Mouse (Mus musculus): ENCODE measurements around the gene Prss16. TPM values are rescaled to one million over a fixed set of nuclear protein-coding genes. Genes with fewer than 3 reads are reported as not detected.
A peak's percentile ranks its signal among the peaks of the same experiment; 100 is the strongest.

Gene Prss16
- total RNA-seq, 2 experiments from 2014 or later: 0.35 to 1.2 TPM

DNA sequence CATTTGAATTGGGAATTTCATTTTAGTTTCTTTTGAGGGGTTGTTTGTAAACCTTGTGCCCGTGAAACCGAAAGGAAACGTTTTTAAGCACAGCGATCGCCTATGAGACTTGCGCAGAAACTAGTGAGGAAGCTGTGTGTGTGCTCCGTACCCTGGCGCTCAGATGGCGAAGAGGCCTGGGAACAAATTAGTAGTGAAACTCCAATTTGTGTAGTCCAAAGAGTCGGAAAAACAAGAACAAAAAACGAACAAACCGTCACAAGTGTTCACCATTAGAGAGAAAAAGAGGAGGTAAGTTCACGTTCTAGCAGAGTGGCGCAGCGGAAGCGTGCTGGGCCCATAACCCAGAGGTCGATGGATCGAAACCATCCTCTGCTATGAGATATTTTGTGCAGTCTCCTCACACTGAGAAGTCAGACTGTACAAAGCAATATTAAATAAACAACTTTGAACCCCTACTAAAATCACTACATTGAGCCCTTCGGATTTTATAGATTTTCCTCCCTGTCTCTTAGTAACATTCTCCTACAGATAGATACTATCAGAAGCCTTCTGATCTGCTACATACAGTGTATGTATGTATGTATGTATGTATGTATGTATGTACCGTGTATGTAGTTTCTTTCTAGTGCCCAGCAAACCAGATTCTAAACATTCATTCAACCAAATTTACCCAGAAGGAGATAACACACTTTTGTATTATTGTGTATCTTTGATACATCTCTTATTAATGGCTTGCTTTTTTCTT lies 34.6 kb downstream of the Prss16 start:
- peak; percentile 63 to 72 for DNase-seq (ENCODE audit: low spot score in 2 of 2)

DNA sequence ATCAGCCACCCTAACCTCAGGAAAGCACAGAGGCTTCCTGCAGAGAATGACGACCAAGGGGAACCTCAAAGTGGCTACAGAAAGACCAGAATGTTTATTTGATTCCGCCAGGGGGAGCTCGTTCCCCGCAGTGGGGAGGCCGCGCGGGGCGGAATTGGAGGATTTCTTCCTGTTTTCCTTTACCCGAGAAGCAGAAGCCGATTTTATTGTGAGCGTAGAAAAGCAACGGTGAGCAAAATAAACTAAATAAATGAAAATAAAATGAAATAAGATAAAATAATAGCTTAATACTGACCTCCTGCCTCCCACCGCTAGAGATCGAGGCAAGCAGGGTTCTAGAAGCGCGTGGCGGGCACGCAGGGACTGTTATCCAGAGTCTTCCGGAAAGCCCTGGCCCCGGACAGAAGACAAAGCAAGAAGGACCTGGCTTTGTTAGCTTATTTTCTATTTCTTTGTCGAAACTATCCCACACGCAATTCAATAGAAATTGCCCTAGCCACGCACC lies 35.3 kb downstream of the Prss16 start:
- DNase-seq (ENCODE audit: low spot score in 2 of 2): peak; percentile 90 to 92

DNA sequence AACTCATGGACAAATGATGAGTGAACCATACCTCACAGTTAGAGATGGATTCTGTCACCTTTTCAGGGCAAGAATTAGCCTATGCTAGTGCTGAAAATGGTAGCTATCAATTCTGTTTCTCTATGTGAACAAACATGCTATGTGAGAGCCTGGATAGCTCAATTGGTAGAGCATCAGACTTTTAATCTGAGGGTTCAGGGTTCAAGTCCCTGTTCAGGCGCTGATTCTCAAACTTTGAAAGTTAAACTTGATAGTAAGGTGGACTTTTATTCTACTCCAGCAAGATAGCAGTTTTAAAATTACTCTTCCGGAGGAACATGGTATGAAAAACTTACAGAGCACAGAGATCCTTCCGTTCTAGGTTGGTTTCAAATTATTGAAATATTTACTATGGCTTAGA lies 37.9 kb downstream of the Prss16 start:
- DNase-seq (ENCODE audit: low spot score in 2 of 2): no peak

DNA sequence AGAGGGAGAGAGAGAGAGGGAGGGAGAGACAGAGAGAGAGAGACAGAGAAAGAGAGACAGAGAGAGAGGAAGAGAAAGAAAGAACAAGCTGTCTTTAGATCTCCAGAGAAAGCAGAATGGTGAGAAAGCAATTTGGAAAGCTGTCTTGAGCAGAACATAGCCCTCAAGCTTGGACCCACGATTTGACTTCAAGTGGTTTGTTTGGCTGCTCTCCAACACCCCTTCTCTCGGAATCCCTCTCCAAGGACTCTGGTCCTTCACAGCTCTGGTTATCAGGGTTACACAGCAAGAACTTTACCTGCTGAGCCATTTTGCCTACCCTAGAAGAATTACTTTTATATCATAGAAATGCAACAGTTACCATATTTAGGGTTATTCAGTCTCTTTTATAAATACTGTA lies 39.7 kb downstream of the Prss16 start:
- no peak for DNase-seq (ENCODE audit: low spot score in 2 of 2)

DNA sequence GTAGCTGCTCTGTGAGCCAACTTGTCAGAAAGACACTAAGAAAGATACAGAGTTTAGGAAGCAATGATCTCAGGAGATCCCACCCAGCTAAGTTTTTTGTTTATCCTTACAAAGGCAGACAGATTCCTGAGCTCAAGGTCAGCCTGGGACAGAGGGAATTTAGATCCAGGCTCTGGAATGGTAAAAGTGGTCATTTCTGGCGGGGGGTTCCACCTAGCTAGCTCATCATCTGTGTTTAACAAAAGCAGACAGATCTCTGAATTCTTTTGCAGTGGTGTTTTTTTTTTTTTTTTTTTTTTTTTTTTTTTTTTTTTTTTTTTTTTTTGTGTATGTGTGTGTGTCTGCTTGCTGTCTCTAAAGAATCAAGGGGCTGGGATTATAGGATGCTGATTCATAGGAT lies 40.3 kb downstream of the Prss16 start:
- no peak for DNase-seq (ENCODE audit: low spot score in 2 of 2)

Small RNA genes within 50 kb of the gene (microRNA-seq; reads per million reads assigned to microRNA genes)
- gene Gm44390 (0 reads per million in 2 experiments), gene Gm44486 (0 reads per million in 2 experiments)

Other genes starting within 250 kb of the Prss16 start
- 1 to 10 TPM; 8.4 to 9.0 TPM for gene Hist1h1b, start 229.1 kb downstream of the Prss16 start, total RNA-seq (2021)
- 10 to 100 TPM; 65.2 to 77.9 TPM for gene Hist1h3i, start 226.4 kb downstream of the Prss16 start, total RNA-seq (2021)
- 1 to 10 TPM; 1.1 to 2.8 TPM for gene Hist1h2an, start 222.5 kb downstream of the Prss16 start, total RNA-seq (2021)
- 1 to 10 TPM; 4.1 to 7.0 TPM for gene Hist1h2bp, start 222.3 kb downstream of the Prss16 start, total RNA-seq (2021)
- 10 to 100 TPM; 23.2 to 34.4 TPM for gene Hist1h2bq, start 199.5 kb downstream of the Prss16 start, total RNA-seq (2021)
- gene Hist1h2ao, start 199.3 kb downstream of the Prss16 start, total RNA-seq (2021): 1 to 10 TPM in 1 of 2 experiments, not detected in 1; 6.2 TPM
- 100 to 1,000 TPM; 252 to 307 TPM for gene Hist1h4m, start 198.0 kb downstream of the Prss16 start, total RNA-seq (2021)
- gene Hist1h4n, start 177.5 kb downstream of the Prss16 start, total RNA-seq (2021): 10 to 100 TPM; 48.9 to 61.1 TPM
- gene Hist1h2ap, start 176.2 kb downstream of the Prss16 start, total RNA-seq (2021): 10 to 100 TPM; 27.2 to 27.7 TPM
- gene Hist1h2br, start 176.0 kb downstream of the Prss16 start, total RNA-seq (2021): 10 to 100 TPM; 22.9 to 33.6 TPM
- 1 to 10 TPM; 3.0 to 3.8 TPM for gene Zfp184, start 64.6 kb downstream of the Prss16 start, total RNA-seq (2021)
- not detected for gene Pom121l2, start 28.5 kb downstream of the Prss16 start, total RNA-seq (2021)
- 10 to 100 TPM; 24.4 to 38.7 TPM for gene Hist1h2ah, start 25.8 kb upstream of the Prss16 start, total RNA-seq (2021)
- 10 to 100 TPM; 14.5 to 16.1 TPM for gene Hist1h2bk, start 26.1 kb upstream of the Prss16 start, total RNA-seq (2021)
- gene Hist1h4i, start 31.6 kb upstream of the Prss16 start, total RNA-seq (2021): 10 to 100 TPM; 71.8 to 81.6 TPM
- 10 to 100 TPM in 1 of 2 experiments, 1 to 10 TPM in 1; 7.5 to 13.7 TPM for gene Hist1h2ag, start 33.2 kb upstream of the Prss16 start, total RNA-seq (2021)
- gene Hist1h2bj, start 33.5 kb upstream of the Prss16 start, total RNA-seq (2021): 10 to 100 TPM in 1 of 2 experiments, 1 to 10 TPM in 1; 9.3 to 11.7 TPM
- gene Vmn1r188, start 74.7 kb upstream of the Prss16 start, total RNA-seq (2021): not detected
- not detected for gene Vmn1r189, start 96.1 kb upstream of the Prss16 start, total RNA-seq (2021)
- not detected for gene Vmn1r191, start 174.2 kb upstream of the Prss16 start, total RNA-seq (2021)
- not detected for gene Vmn1r192, start 181.4 kb upstream of the Prss16 start, total RNA-seq (2021)
- gene Vmn1r193, start 213.4 kb upstream of the Prss16 start, total RNA-seq (2021): not detected
- gene Vmn1r194, start 234.5 kb upstream of the Prss16 start, total RNA-seq (2021): not detected